Mouse (Mus musculus) hindbrain, embryonic 16.5 days (tissue): ENCODE measurements around the gene Ube2h. TPM values are rescaled to one million over a fixed set of nuclear protein-coding genes. Genes with fewer than 3 reads are reported as not detected.
"Not testable (repeated sequence)": the region's sequence is repeated elsewhere in the genome, so short reads cannot be mapped to it uniquely, and the experiment has no call there.

Source experiments
- ATAC-seq: fragments of 200-750 bp; cut with Nextera tagmentation; 2 replicates; pipeline ENCODE4 v1.8.0; 2017; ENCODE audit warnings: moderate TSS enrichment, moderate library complexity
- H3K27ac ChIP-seq: fragments of 300-500 bp; sonication (generic); 2 replicates; pipeline ENCODE4 v1.5.1; 2014; ENCODE audit warnings: low read depth, mild to moderate bottlenecking, control low read depth, low read length, moderate library complexity
- H3K27me3 ChIP-seq: fragments of 300-500 bp; sonication (generic); replicated peaks from 2 replicates; pipeline ENCODE4 v1.6.1; 2014; ENCODE audit warnings: low read length; ENCODE audit not compliant: control insufficient read depth, insufficient read depth
- H3K36me3 ChIP-seq: fragments of 300-500 bp; sonication (generic); 2 replicates; pipeline ENCODE4 v1.6.1; 2014; ENCODE audit warnings: mild to moderate bottlenecking, low read length, moderate library complexity, mixed read lengths; ENCODE audit not compliant: control insufficient read depth, insufficient read depth
- H3K4me1 ChIP-seq: fragments of 300-500 bp; sonication (generic); 2 replicates; pipeline ENCODE4 v1.6.1; 2014; ENCODE audit warnings: low read depth, low read length; ENCODE audit not compliant: control insufficient read depth, insufficient read depth
- H3K4me2 ChIP-seq: fragments of 300-500 bp; sonication (generic); 2 replicates; pipeline ENCODE4 v1.6.1; 2014; ENCODE audit warnings: mild to moderate bottlenecking, low read length, control low read depth, moderate library complexity
- H3K4me3 ChIP-seq: fragments of 300-500 bp; sonication (generic); 2 replicates; pipeline ENCODE4 v1.5.1; 2014; ENCODE audit warnings: mild to moderate bottlenecking, low read length, control low read depth, moderate library complexity
- H3K9ac ChIP-seq: fragments of 300-500 bp; sonication (generic); 2 replicates; pipeline ENCODE4 v1.6.1; 2014; ENCODE audit warnings: low read depth, mild to moderate bottlenecking, control low read depth, low read length, moderate library complexity
- H3K9me3 ChIP-seq: fragments of 300-500 bp; sonication (generic); 2 replicates; pipeline ENCODE4 v1.6.1; 2014; ENCODE audit warnings: mild to moderate bottlenecking, low read length, moderate library complexity; ENCODE audit not compliant: control insufficient read depth
- WGBS: fragments of 180-500 bp; shearing (Covaris S2); extraction: QIAGEN DNeasy Blood & Tissue Kit; methylation state at CpG from one replicate; pipeline ENCODE4 v1.1.7; 2014; 5-methylcytosine and 5-hydroxymethylcytosine counted together
- polyA plus RNA-seq: library from polyadenylated mRNA; unstranded; fragments of >200 nt; fragmentation: Nextera tagmentation; extraction: Ambion mirVana; gene quantifications from 2 replicates; pipeline ENCODE4 v1.2.1, GENCODE M21; 2015

Gene Ube2h
- polyA plus RNA-seq, 1 experiment from 2014 or later, result 53.1 TPM

DNA sequence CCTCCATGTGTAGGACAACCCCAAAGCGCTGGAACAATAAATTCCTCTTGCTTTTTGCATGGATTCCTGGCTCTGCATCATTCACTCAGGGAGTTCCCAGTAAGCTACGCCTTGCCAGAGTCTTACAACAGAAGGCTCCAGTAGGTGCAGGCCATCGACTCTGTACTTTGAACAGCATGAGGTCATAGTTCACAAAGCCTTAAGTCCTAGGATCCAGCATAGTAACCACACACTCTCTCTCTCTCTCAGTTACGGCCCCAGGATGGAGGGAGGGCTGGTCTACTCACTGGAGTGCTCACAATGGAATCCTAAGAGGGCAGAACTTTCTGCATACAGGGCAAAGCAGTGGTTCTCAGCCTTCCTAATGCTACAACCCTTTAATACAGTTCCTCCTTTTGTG lies 95.5 kb downstream of the Ube2h start:
- Histone ChIP-seq H3K27ac (no peak overlapping the region), H3K4me2 (no peak overlapping the region), H3K9me3 (no peaks in the 10 kb centered on the region), H3K27me3 (no peaks in the 10 kb centered on the region), H3K9ac (no peak overlapping the region), H3K4me1 (peaks cover 3% of the 10 kb centered on the region), H3K4me3 (no peak overlapping the region), H3K36me3 (no peaks in the 10 kb centered on the region)
- WGBS, result 39% methylated on average over 4 of the region's 4 CpGs
- no peak for ATAC-seq

GRCm38 (mm10) chr6:30205587-30206202 lies 98.6 kb downstream of the Ube2h start:
- peak overlapping the region; percentile 64 for H3K4me2 ChIP-seq
- peak overlapping the region; percentile 37 for H3K4me3 ChIP-seq
- H3K27ac ChIP-seq, result no peak overlapping the region
- 7% methylated on average over 30 of the region's 30 CpGs for WGBS
- peak overlapping the region; percentile 55 for H3K9ac ChIP-seq
- H3K4me1 ChIP-seq, result peaks cover 3% of the 10 kb centered on the region
- no peaks in the 10 kb centered on the region for H3K27me3 ChIP-seq
- no peaks in the 10 kb centered on the region for H3K9me3 ChIP-seq
- peak; percentile 83 for ATAC-seq
- H3K36me3 ChIP-seq, result no peaks in the 10 kb centered on the region

DNA sequence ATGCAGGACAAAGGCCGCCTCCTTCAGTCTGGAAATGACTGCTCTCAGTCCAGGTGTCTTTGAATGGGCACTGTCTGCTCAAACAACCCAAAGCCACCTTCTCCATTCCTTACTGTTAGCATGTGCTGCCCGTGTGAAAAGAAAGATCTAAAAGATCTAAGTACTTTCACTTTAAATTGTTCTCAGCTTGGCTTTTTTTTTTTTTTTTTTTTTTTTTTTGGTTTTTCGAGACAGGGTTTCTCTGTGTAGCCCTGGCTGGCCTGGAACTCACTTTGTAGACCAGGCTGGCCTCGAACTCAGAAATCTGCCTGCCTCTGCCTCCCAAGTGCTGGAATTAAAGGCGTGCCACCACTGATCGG lies 99.2 kb downstream of the Ube2h start:
- H3K36me3 ChIP-seq, H3K4me3 ChIP-seq, H3K9me3 ChIP-seq, H3K27ac ChIP-seq, H3K4me1 ChIP-seq, H3K27me3 ChIP-seq, H3K4me2 ChIP-seq, ATAC-seq, H3K9ac ChIP-seq: not testable (repeated sequence)
- WGBS, result 92% methylated on average over 5 of the region's 6 CpGs

- no peak overlapping the region for H3K4me2 ChIP-seq
- H3K4me1 ChIP-seq, result peaks cover 3% of the 10 kb centered on the region
- H3K27ac ChIP-seq, result no peak overlapping the region
- no peak overlapping the region for H3K4me3 ChIP-seq
- H3K9ac ChIP-seq, result peak overlapping the region; percentile 9; the same call in 1 of the 2 replicates
- H3K9me3 ChIP-seq, result no peaks in the 10 kb centered on the region
- H3K36me3 ChIP-seq, result no peaks in the 10 kb centered on the region
- WGBS, result 47% methylated on average over 20 of the region's 20 CpGs
- ATAC-seq, result no peak
- H3K27me3 ChIP-seq, result no peaks in the 10 kb centered on the region
Observed at GRCm38 (mm10) chr6:30204383-30205179, 99.8 kb downstream of the Ube2h start.

DNA sequence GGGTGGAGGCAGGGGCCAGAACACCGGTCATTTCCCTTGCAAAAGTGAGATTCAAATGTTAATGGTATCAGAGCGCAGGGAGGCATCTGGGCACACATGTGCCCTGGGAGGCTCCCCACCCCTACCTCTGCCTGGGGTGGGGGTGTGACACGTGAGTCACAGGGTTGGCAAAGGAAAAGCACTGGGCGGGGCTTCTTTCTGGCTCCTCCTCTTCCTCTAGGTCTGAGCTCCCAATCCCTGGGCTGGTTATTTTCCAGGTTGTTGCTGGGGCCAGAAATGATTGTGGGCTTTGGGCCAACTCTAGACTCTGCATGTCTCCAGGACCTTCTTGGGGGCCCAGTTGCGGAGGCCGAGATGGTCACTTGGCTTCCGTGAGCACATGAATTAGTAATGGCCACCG lies 108.2 kb downstream of the Ube2h start:
- no peaks in the 10 kb centered on the region for H3K27me3 ChIP-seq
- H3K4me3 ChIP-seq, result no peak overlapping the region
- H3K27ac ChIP-seq, result no peak overlapping the region
- H3K36me3 ChIP-seq, result no peaks in the 10 kb centered on the region
- H3K9me3 ChIP-seq, result no peaks in the 10 kb centered on the region
- H3K4me1 ChIP-seq, result no peaks in the 10 kb centered on the region
- no peak overlapping the region for H3K9ac ChIP-seq
- no peak for ATAC-seq
- no peak overlapping the region for H3K4me2 ChIP-seq
- 68% methylated on average over 8 of the region's 8 CpGs for WGBS

- Histone ChIP-seq H3K36me3 (no peaks in the 10 kb centered on the region), H3K4me3 (no peak overlapping the region), H3K27ac (no peak overlapping the region), H3K27me3 (no peaks in the 10 kb centered on the region), H3K9me3 (no peaks in the 10 kb centered on the region), H3K9ac (no peak overlapping the region), H3K4me2 (no peak overlapping the region), H3K4me1 (no peaks in the 10 kb centered on the region)
- no peak for ATAC-seq
- WGBS, result 79% methylated on average over 11 of the region's 11 CpGs
Observed at GRCm38 (mm10) chr6:30195656-30196055, 108.7 kb downstream of the Ube2h start.

DNA sequence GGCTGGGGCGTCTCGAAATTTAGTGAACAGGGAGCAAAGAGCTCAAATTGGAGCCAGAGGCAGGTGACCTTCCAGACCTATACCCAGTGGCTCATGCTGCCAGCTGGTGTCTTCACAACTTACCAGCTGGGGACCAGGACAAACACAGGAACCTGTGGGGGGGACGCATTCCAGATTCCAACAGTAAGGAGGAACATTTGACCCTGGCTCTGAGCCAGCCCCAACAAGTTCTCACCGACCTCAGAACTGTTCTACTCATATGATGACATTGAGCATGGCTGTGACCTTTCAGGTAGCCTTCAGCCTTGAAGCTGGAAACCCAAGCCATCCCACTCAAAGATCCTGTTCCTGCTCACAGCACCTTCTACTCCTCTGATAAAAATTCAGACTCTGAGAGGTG lies 120.7 kb downstream of the Ube2h start:
- no peak overlapping the region for H3K4me2 ChIP-seq
- H3K36me3 ChIP-seq, result no peaks in the 10 kb centered on the region
- no peak for ATAC-seq
- H3K27me3 ChIP-seq, result peaks cover 32% of the 10 kb centered on the region
- H3K9ac ChIP-seq, result no peak overlapping the region
- no peak overlapping the region for H3K4me3 ChIP-seq
- WGBS, result 80% methylated on average over 4 of the region's 4 CpGs
- no peak overlapping the region for H3K27ac ChIP-seq
- no peaks in the 10 kb centered on the region for H3K4me1 ChIP-seq
- H3K9me3 ChIP-seq, result peaks cover 2% of the 10 kb centered on the region; the same call in 1 of the 2 replicates

DNA sequence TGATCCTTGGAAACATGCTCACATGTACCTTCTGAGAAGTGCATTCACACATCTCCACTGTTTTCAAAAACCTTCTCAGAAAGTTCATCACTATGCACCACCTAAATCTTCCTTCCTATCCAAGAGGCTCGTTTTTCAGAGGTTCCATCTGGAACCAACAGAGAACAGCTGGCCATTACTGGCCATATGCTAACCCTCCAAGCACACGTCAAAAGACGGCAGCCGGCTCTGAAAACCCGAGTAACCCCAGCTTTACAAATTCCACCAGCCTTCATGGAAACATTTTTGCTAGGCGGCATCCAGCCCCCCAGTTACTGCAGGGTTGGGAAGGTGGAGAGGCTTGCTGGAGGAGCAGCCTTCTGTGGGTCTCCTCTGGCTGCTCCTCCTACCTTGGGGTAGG lies 122.3 kb downstream of the Ube2h start:
- 55% methylated on average over 6 of the region's 6 CpGs for WGBS
- no peak overlapping the region for H3K27ac ChIP-seq
- H3K36me3 ChIP-seq, result no peaks in the 10 kb centered on the region
- peaks cover 44% of the 10 kb centered on the region for H3K27me3 ChIP-seq
- no peak for ATAC-seq
- no peak overlapping the region for H3K9ac ChIP-seq
- no peak overlapping the region for H3K4me2 ChIP-seq
- no peak overlapping the region for H3K4me3 ChIP-seq
- H3K4me1 ChIP-seq, result no peaks in the 10 kb centered on the region
- H3K9me3 ChIP-seq, result peaks cover 2% of the 10 kb centered on the region; the same call in 1 of the 2 replicates

GRCm38 (mm10) chr6:30180321-30180720 lies 124.0 kb downstream of the Ube2h start:
- Histone ChIP-seq H3K27ac (no peak overlapping the region), H3K9ac (no peak overlapping the region), H3K4me1 (peaks cover 7% of the 10 kb centered on the region), H3K9me3 (peaks cover 2% of the 10 kb centered on the region; the same call in 1 of the 2 replicates), H3K4me2 (no peak overlapping the region), H3K27me3 (peaks cover 48% of the 10 kb centered on the region), H3K36me3 (no peaks in the 10 kb centered on the region), H3K4me3 (no peak overlapping the region)
- WGBS, result 43% methylated on average over 2 of the region's 2 CpGs
- no peak for ATAC-seq
